Mouse (Mus musculus) stomach, postnatal 0 days (tissue): ENCODE results near the gene Ddx24. TPM values are rescaled to one million over a fixed set of nuclear protein-coding genes. Genes with fewer than 3 reads are reported as not detected.

Experiments
- ATAC-seq: fragments of 200-750 bp; cut with Nextera tagmentation; 2 replicates; pipeline ENCODE4 v1.8.0; 2017; ENCODE audit not compliant: low FRiP score, low TSS enrichment
- DNase-seq: peaks from one replicate; pipeline ENCODE4 v3.0.0-alpha.2; 2016; ENCODE audit warnings: low spot score
- H3K27ac ChIP-seq: fragments of 300-500 bp; sonication (generic); replicated peaks from 2 replicates; pipeline ENCODE4 v1.5.1; 2014; ENCODE audit warnings: mild to moderate bottlenecking, control low read depth
- H3K27me3 ChIP-seq: fragments of 300-500 bp; sonication (generic); 2 replicates; pipeline ENCODE4 v1.6.1; 2014; ENCODE audit warnings: low read length; ENCODE audit not compliant: control insufficient read depth, insufficient read depth
- H3K36me3 ChIP-seq: fragments of 300-500 bp; sonication (generic); 2 replicates; pipeline ENCODE4 v1.6.1; 2014; ENCODE audit warnings: low read length, mixed read lengths; ENCODE audit not compliant: control insufficient read depth, insufficient read depth
- H3K4me1 ChIP-seq: fragments of 300-500 bp; sonication (generic); replicated peaks from 2 replicates; pipeline ENCODE4 v1.6.1; 2014; ENCODE audit warnings: antibody characterized with exemption; ENCODE audit not compliant: control insufficient read depth, insufficient read depth
- H3K4me2 ChIP-seq: fragments of 300-500 bp; sonication (generic); replicated peaks from 2 replicates; pipeline ENCODE4 v1.6.1; 2014; ENCODE audit warnings: low read depth, mild to moderate bottlenecking, control low read depth, moderate library complexity
- H3K4me3 ChIP-seq: fragments of 300-500 bp; sonication (generic); 2 replicates; pipeline ENCODE4 v1.5.1; 2014; ENCODE audit warnings: low read depth, low read length, control low read depth
- H3K9ac ChIP-seq: fragments of 300-500 bp; sonication (generic); 2 replicates; pipeline ENCODE4 v1.6.1; 2014; ENCODE audit warnings: mild to moderate bottlenecking, low read length, control low read depth, mixed read lengths
- H3K9me3 ChIP-seq: fragments of 300-500 bp; sonication (generic); 2 replicates; pipeline ENCODE4 v1.6.1; 2016; ENCODE audit warnings: low read length; ENCODE audit not compliant: control insufficient read depth
- CTCF ChIP-seq: IDR thresholded peaks from 2 replicates; pipeline ENCODE4 v1.5.1; 2016; ENCODE audit warnings: antibody characterized with exemption, low read depth, mild to moderate bottlenecking, moderate library complexity
- EP300 ChIP-seq: optimal IDR thresholded peaks from 2 replicates; pipeline ENCODE3; 2016; ENCODE audit warnings: antibody characterized with exemption
- WGBS: fragments of 180-500 bp; shearing (Covaris S2); extraction: QIAGEN DNeasy Blood & Tissue Kit; methylation state at CpG from one replicate; pipeline ENCODE4 v1.1.7; 2014; 5-methylcytosine and 5-hydroxymethylcytosine counted together
- polyA plus RNA-seq: library from polyadenylated mRNA; unstranded; fragments of >200 nt; fragmentation: Nextera tagmentation; extraction: Ambion mirVana; gene quantifications from 2 replicates; pipeline ENCODE4 v1.2.1, GENCODE M21; 2015

Ddx24 gene
- polyA plus RNA-seq, 1 experiment from 2014 or later = 84.8 TPM

DNA sequence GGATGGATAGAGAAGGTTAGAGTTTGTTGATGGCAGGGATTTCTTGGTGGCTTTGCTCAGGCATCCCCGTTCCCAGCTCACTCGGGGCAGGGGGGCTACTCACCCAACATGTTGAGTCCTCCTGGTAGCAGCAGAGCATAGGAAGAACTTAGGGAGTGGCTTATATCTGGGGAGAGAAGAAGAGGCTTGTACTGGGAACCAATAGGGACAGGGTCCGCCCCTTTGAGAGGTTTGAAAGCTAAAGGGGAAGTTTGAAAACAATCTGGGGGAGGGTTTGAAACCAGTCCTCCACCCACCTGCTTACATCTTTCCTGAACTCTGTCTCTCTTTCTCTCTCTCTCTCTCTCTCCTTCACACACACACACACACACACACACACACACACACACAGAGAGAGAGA is 17.9 kb upstream of the Ddx24 start, which contains the start of gene Ifi27l2a:
TSS of gene Ifi27l2a (minus strand) at position 157 of the 400 bp plus-strand sequence.
- H3K4me3 ChIP-seq = peak within 1 kb of the TSS; percentile 17

DNA sequence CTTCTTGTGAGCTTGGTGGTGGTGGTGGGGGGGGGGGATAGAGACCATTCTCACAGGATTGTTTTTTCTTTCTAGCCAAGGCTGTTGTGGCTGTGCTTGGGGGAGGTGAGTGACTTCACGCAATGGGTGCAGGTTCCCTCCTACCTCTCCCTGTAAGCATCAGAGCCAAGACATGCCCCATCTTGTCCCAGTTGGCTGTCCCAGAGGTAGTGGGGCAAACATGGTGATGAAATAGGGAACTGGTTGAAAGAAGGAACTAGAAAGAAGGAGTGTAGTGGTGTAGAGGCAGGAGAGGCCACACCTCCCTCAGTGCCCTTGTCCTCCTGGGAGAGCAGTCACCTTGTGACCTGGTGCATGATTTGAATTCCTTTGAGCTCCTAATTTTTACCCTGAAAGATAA is 12.0 kb upstream of the Ddx24 start:
- DNase-seq = no peak
- TF ChIP-seq CTCF = no peak
- TF ChIP-seq EP300 = no peak
- no peaks in the 10 kb centered on the region; the same call in 1 of the 2 replicates for H3K36me3 ChIP-seq
- no peaks in the 10 kb centered on the region for H3K9me3 ChIP-seq
- H3K4me2 ChIP-seq = no peak overlapping the region
- no peak overlapping the region for H3K4me3 ChIP-seq
- H3K4me1 ChIP-seq = no peaks in the 10 kb centered on the region; the same call in 1 of the 2 replicates
- H3K27ac ChIP-seq = peak overlapping the region; percentile 14
- no peak for ATAC-seq
- WGBS = 77% methylated on average over 1 of the region's 1 CpGs
- no peaks in the 10 kb centered on the region for H3K27me3 ChIP-seq
- H3K9ac ChIP-seq = no peak overlapping the region

More for the DNA sequence above, 17.9 kb upstream of the Ddx24 start, which contains the start of gene Ifi27l2a:
- Histone ChIP-seq H3K27me3 (no peaks in the 10 kb centered on the region), H3K9ac (peak within 1 kb of the TSS; percentile 31), H3K9me3 (no peaks in the 10 kb centered on the region), H3K4me2 (peak within 1 kb of the TSS; percentile 23), H3K4me1 (no peaks in the 10 kb centered on the region), H3K27ac (no peak within 1 kb of the TSS), H3K36me3 (no peaks in the 10 kb centered on the region)
- TF ChIP-seq CTCF = no peak
- TF ChIP-seq EP300 = no peak
- WGBS = 40% methylated on average over 3 of the region's 3 CpGs
- DNase-seq (no peak), ATAC-seq (peak; percentile 35; the same call in 1 of the 2 replicates)

DNA sequence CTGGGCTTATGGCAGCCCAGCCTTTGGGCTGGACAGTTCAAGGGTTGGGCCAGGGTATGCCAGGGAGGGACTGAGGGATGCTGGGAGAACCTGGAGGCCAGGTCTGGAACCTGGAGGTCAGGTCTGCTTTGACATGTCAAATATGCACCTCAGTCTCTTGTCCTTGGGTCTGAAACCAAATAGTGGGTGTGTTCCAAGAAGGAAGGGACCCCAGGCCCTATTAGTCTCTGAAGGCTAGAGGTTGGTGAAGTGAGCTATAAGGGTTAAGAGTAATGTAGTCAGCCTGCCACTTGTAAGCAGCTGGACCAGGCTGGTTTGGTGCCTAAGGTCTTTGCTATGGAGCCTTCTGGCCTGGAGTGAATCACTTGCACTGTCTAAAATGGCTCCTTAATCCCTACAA is 9.2 kb upstream of the Ddx24 start:
- H3K36me3 ChIP-seq = no peaks in the 10 kb centered on the region; the same call in 1 of the 2 replicates
- H3K4me3 ChIP-seq = no peak overlapping the region; the same call in 1 of the 2 replicates
- H3K9me3 ChIP-seq = no peaks in the 10 kb centered on the region
- no peaks in the 10 kb centered on the region; the same call in 1 of the 2 replicates for H3K4me1 ChIP-seq
- no peaks in the 10 kb centered on the region for H3K27me3 ChIP-seq
- DNase-seq (no peak), ATAC-seq (no peak; the same call in 1 of the 2 replicates)
- H3K4me2 ChIP-seq = peak overlapping the region; percentile 34
- H3K27ac ChIP-seq = peak overlapping the region; percentile 72
- TF ChIP-seq EP300 = no peak
- TF ChIP-seq CTCF = no peak
- no peak overlapping the region for H3K9ac ChIP-seq

DNA sequence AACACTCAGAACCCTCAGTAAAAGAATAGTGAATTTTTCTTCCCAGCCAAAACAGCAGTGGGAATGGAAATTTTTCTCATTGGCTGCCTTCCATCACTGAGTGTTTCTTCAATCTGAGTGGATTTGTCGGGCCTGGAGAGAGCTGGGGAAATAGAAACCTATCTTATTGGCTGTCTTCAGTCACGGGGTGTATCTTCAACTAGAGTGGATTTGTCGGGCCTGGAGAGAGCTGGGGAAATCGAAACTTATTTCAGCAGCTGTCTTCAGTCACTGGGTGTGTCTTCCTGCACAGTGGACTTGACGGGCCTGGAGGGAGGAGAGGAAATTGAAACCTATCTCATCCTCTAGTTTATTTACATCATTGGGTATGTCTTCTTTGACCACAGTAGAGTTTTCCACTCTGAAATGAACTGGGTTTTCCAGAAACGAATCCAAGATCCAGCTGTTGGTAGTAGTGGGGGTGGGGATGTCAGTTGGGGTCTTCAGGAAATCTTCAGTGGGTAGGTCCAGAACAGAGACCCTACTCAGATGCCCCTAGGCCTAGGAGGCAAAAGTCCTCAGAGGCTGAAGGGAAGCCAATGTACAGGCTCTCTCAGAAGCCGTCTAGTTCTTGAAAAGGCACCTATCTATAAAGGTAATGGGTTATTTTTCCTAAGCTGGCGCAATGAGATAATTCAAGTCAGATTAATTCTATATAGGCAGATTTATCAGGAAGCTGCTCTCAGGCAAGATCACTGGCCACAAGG is 8.5 kb upstream of the Ddx24 start, which contains the start of gene Ifi27:
TSS of gene Ifi27 (plus strand) at position 226 of the 746 bp plus-strand sequence.
- DNase-seq (peak; percentile 40), ATAC-seq (peak; percentile 97)
- Histone ChIP-seq H3K4me3 (peak within 1 kb of the TSS; percentile 36), H3K36me3 (no peaks in the 10 kb centered on the region; the same call in 1 of the 2 replicates), H3K27me3 (no peaks in the 10 kb centered on the region), H3K4me1 (no peaks in the 10 kb centered on the region; the same call in 1 of the 2 replicates), H3K4me2 (peak within 1 kb of the TSS; percentile 34), H3K9ac (peak within 1 kb of the TSS; percentile 14; the same call in 1 of the 2 replicates), H3K9me3 (no peaks in the 10 kb centered on the region), H3K27ac (peak within 1 kb of the TSS; percentile 72)
- TF ChIP-seq CTCF (no peak), EP300 (peak; percentile 47)
- WGBS = 40% methylated on average over 8 of the region's 8 CpGs

DNA sequence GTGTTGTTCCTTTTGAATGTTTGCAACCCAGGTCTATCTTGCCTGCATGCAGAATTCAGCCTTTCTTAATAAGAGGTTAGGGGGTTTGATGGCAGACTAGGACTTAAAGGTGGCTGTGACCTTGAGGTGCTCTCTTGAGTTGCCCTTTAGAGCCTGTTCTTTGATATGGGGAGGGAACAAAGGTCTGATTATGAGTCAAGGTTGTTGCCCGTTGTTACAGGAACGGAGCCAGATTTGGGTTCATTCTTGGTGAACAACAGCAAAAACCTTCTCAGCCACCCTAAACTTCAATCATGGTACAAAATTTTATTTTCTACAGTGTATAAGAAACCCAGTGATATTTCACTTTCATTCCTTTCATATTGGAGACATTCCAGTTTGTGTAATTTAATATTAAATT is 7.8 kb upstream of the Ddx24 start:
- DNase-seq = no peak
- ATAC-seq = no peak
- no peak overlapping the region for H3K9ac ChIP-seq
- H3K4me2 ChIP-seq = no peak overlapping the region
- H3K9me3 ChIP-seq = no peaks in the 10 kb centered on the region
- H3K36me3 ChIP-seq = no peaks in the 10 kb centered on the region; the same call in 1 of the 2 replicates
- WGBS = 48% methylated on average over 2 of the region's 2 CpGs
- TF ChIP-seq CTCF (no peak), EP300 (no peak)
- no peaks in the 10 kb centered on the region; the same call in 1 of the 2 replicates for H3K4me1 ChIP-seq
- H3K27me3 ChIP-seq = no peaks in the 10 kb centered on the region
- H3K4me3 ChIP-seq = no peak overlapping the region
- H3K27ac ChIP-seq = 0 out of 2 replicates have a peak overlapping the region, but pooled peaks have one; percentile 13

DNA sequence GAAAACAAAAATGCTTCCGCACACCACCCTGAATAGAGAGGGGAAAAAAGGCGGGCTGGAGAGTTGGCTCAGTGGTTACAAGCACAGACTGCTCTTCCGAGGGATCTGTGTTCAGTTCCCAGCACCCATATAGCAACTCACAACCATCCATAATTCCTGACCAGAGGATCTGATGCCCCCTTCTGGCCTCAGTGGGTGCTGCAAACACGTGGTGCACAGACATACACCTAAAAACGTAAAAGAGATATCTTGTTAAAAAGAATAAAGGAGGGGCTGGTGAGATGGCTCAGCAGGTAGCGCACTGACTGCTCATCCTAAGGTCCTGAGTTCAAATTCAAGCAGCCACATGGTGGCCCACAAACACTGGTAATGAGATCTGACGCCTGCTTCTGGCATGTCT is 1.1 kb upstream of the Ddx24 start:
- Histone ChIP-seq H3K27me3 (no peaks in the 10 kb centered on the region), H3K4me2 (no peak overlapping the region), H3K9me3 (no peaks in the 10 kb centered on the region), H3K9ac (no peak overlapping the region), H3K4me3 (no peak overlapping the region), H3K4me1 (peaks cover 8% of the 10 kb centered on the region; the same call in 1 of the 2 replicates), H3K27ac (no peak overlapping the region), H3K36me3 (peaks cover 4% of the 10 kb centered on the region; the same call in 1 of the 2 replicates)
- 88% methylated on average over 7 of the region's 7 CpGs for WGBS
- DNase-seq = no peak
- no peak for ATAC-seq
- TF ChIP-seq CTCF (peak; percentile 14; the same call in 1 of the 2 replicates), EP300 (no peak)
